Mouse (Mus musculus) limb, embryonic 10.5 days (tissue): ENCODE results near the gene Zzef1. TPM values are rescaled to one million over a fixed set of nuclear protein-coding genes. Genes with fewer than 3 reads are reported as not detected.

ENCODE experiments used
- DNase-seq: peaks from one replicate; pipeline ENCODE4 v3.0.0-alpha.2; 2017; ENCODE audit warnings: low spot score
- H3K27ac ChIP-seq: fragments of 300-500 bp; sonication (generic); 2 replicates; pipeline ENCODE4 v1.5.1; 2016; ENCODE audit warnings: mild to moderate bottlenecking
- H3K27me3 ChIP-seq: fragments of 300-500 bp; sonication (generic); 2 replicates; pipeline ENCODE4 v1.6.1; 2016; ENCODE audit warnings: low read depth, mild to moderate bottlenecking; ENCODE audit not compliant: poor library complexity, severe bottlenecking
- H3K36me3 ChIP-seq: fragments of 300-500 bp; sonication (generic); 2 replicates; pipeline ENCODE4 v1.6.1; 2016; ENCODE audit warnings: mild to moderate bottlenecking, moderate library complexity
- H3K4me1 ChIP-seq: fragments of 300-500 bp; sonication (generic); 2 replicates; pipeline ENCODE4 v1.6.1; 2016
- H3K4me3 ChIP-seq: fragments of 300-500 bp; sonication (generic); 2 replicates; pipeline ENCODE4 v1.5.1; 2016; ENCODE audit warnings: mild to moderate bottlenecking, moderate library complexity
- H3K9me3 ChIP-seq: fragments of 300-500 bp; sonication (generic); replicated peaks from 2 replicates; pipeline ENCODE4 v1.6.1; 2016; ENCODE audit warnings: mild to moderate bottlenecking
- WGBS: fragments of 180-500 bp; shearing (Covaris S2); methylation state at CpG from one replicate; pipeline ENCODE4 v1.1.7; 2016; 5-methylcytosine and 5-hydroxymethylcytosine counted together
- polyA plus RNA-seq: library from polyadenylated mRNA; unstranded; fragments of >200 nt; fragmentation: Nextera tagmentation; extraction: Ambion mirVana; gene quantifications from 2 replicates; pipeline ENCODE4 v1.2.1, GENCODE M21; 2016

Zzef1 gene
- polyA plus RNA-seq, 1 experiment from 2014 or later, result 6.6 TPM

DNA sequence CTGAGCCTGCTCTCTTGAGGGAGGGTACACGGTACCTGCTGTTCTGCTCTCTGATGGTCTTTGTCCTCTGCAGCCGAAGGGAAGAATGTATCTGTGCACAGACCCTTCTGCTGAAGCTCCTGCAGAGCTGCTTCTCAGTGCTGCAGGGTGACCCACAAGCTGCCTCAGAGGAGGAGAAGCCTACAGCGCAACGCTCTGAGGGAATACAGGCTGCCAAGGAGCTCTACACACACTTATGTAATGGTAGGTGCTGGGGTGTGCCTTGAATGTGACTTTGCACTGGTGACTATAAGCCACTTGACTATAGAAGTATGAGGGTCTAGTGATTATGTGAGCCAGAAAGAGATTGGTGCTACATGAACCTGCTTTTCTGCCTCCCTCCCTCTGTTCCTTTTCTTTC lies 57.1 kb downstream of the Zzef1 start:
- Histone ChIP-seq H3K4me1 (no peaks in the 10 kb centered on the region), H3K9me3 (no peaks in the 10 kb centered on the region), H3K27me3 (no peaks in the 10 kb centered on the region), H3K4me3 (no peak overlapping the region), H3K36me3 (peaks cover 83% of the 10 kb centered on the region), H3K27ac (no peak overlapping the region)
- DNase-seq, result no peak
- 91% methylated on average over 4 of the region's 4 CpGs for WGBS

DNA sequence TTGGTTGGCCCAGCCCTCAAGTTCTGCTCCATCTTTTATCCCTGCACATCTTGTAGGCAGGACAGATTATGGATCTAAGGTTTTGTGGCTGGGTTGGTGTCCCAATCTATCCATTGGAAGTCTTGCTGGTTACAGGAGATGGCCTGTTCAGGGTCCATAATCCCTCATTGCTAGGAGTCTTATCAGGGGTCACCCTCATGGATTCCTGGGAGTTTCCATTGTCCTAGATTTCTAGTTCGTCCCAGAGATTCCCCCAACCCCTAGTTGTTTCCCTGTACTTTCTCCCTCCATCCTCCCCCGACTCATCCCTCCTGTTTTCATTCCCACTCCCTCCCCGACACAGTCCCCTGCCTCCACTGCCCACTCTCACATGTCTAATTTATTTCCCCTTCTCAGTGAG lies 58.2 kb downstream of the Zzef1 start:
- H3K27me3 ChIP-seq, result no peaks in the 10 kb centered on the region
- peaks cover 75% of the 10 kb centered on the region for H3K36me3 ChIP-seq
- 89% methylated on average over 3 of the region's 3 CpGs for WGBS
- DNase-seq, result no peak
- no peaks in the 10 kb centered on the region for H3K4me1 ChIP-seq
- no peaks in the 10 kb centered on the region for H3K9me3 ChIP-seq
- H3K4me3 ChIP-seq, result no peak overlapping the region
- H3K27ac ChIP-seq, result no peak overlapping the region

DNA sequence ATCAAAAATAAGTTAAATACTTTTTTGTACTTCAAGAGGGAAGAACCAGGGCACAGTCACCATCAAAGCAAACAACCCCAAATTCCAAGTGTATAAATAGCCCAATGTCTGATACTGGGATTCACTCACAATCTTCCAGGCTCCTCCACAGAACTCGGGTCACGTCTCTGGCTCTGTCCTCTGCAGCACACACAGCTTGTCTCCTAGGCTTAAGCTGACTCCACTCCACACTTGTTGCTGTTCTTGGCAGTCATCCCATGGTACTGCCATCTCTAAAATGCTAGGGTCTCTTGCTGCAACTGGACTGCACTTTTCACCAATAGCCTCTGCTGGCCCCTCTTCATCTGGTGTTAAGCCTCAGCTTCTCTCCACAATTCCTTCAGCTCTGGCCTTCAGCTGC lies 60.7 kb downstream of the Zzef1 start:
- Histone ChIP-seq H3K36me3 (peaks cover 71% of the 10 kb centered on the region), H3K27me3 (no peaks in the 10 kb centered on the region), H3K4me3 (no peak overlapping the region), H3K27ac (no peak overlapping the region), H3K4me1 (no peaks in the 10 kb centered on the region), H3K9me3 (no peaks in the 10 kb centered on the region)
- DNase-seq, result no peak
- WGBS, result 94% methylated on average over 2 of the region's 2 CpGs

DNA sequence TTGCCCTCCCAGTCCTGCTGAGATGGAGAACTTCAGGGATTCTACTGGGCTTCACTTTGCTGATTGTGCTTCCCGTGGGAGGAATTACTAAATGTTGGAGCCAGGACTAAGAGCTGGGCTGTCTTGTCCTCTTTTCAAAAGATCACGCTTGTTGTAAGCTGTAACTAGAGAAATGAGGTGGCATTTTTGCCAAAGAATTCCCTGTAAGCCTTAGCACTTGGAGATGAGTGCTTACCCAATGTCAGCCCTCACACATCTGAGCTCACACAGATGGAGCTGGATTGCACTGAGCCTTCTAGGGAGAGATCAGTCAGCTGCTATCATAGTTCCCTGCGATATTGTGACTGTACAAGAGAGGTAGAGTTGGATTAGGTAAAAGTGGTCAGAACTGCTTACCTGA lies 65.2 kb downstream of the Zzef1 start:
- no peak for DNase-seq
- Histone ChIP-seq H3K36me3 (peaks cover 54% of the 10 kb centered on the region), H3K27me3 (no peaks in the 10 kb centered on the region), H3K9me3 (no peaks in the 10 kb centered on the region), H3K4me1 (no peaks in the 10 kb centered on the region), H3K4me3 (no peak overlapping the region), H3K27ac (no peak overlapping the region)
- WGBS, result 94% methylated on average over 3 of the region's 3 CpGs

DNA sequence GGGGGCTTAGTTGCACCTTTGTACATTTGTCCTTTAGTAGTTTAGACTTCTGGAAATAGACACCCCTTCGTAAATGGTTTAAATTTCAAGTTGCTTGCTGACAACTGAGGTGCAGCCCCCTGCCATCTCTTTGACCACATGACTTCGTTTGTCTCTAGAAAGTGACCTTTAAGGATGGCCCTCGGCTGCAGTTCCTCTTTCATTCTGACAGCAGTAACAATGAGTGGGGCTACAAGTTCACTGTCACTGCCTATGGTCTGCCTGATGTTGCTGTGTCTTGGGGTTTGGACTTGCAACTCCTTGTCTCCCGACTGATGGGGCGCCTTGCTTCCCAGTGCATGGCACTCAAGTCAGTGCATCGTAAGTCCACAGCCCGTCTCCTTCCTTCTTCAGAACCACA lies 70.4 kb downstream of the Zzef1 start:
- Histone ChIP-seq H3K4me1 (no peaks in the 10 kb centered on the region), H3K36me3 (peaks cover 55% of the 10 kb centered on the region), H3K27me3 (no peaks in the 10 kb centered on the region), H3K9me3 (no peaks in the 10 kb centered on the region), H3K4me3 (no peak overlapping the region), H3K27ac (no peak overlapping the region)
- 92% methylated on average over 7 of the region's 7 CpGs for WGBS
- DNase-seq, result no peak

DNA sequence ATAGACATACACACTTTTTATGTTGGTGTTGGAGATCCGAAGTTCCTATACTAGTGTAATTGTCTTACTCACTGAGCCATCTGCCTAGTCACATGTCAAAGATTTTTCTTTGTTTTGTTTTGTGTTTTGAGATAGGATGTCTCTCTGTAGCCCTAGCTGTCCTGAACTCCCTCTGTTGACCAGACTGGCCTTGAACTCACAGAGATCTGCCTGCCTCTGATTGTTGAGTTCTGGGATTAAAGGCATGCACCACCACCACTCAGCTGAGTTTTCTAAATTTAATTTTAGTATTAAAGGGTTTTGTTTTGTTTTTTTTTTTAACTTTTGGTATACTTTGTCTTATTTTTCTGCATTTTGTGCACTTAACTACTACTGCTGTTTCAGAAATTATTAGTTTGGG lies 76.0 kb downstream of the Zzef1 start:
- no peak overlapping the region for H3K27ac ChIP-seq
- H3K4me1 ChIP-seq, result no peaks in the 10 kb centered on the region
- H3K27me3 ChIP-seq, result no peaks in the 10 kb centered on the region
- WGBS, result 80% methylated on average over 1 of the region's 1 CpGs
- H3K36me3 ChIP-seq, result peaks cover 51% of the 10 kb centered on the region
- H3K9me3 ChIP-seq, result no peaks in the 10 kb centered on the region
- DNase-seq, result no peak
- no peak overlapping the region for H3K4me3 ChIP-seq

DNA sequence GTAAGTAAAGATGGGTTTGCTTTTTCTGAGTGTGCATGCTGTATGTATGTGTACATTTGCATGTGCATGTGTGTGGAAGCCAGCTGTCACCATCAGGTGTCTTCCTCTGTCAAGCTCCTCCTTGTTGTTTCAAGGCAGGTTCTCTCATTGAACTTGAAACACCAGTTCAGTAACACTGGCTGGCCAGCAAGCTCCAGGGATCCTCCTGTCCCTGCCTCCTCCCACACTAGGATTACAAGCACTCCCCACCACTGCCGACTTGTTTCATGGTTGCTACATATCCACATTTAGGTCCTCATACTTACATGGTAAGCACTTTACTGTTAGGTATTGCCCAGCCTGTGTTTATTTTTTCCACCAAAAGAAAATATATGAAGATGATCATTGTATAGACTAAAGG lies 96.6 kb downstream of the Zzef1 start:
- Histone ChIP-seq H3K27ac (no peak overlapping the region), H3K4me1 (no peaks in the 10 kb centered on the region), H3K27me3 (no peaks in the 10 kb centered on the region), H3K36me3 (peaks cover 44% of the 10 kb centered on the region), H3K9me3 (no peaks in the 10 kb centered on the region), H3K4me3 (no peak overlapping the region)
- no peak for DNase-seq
- WGBS, result 88% methylated on average over 1 of the region's 1 CpGs

DNA sequence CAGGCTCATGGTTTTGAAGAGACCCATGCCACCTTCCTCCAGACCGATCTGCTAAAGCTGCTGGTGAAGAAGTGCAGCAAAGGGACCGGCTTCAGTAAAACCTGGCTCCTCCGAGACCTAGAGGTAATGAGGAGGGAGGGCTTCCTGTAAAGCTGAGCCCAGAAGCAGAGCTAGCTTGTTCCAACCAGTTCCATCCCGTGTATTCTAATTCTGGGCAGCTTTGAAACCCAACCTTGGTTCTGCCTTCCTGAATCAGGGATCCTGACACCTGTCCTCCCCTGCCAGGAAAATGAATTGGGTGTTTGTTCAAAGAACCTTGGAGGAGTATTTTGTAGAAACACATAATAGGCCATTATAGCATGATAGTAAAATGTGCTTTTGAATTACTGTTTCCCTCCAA lies 112.4 kb downstream of the Zzef1 start:
- Histone ChIP-seq H3K36me3 (peaks cover 65% of the 10 kb centered on the region), H3K9me3 (no peaks in the 10 kb centered on the region), H3K4me3 (no peak overlapping the region), H3K4me1 (no peaks in the 10 kb centered on the region), H3K27ac (no peak overlapping the region), H3K27me3 (no peaks in the 10 kb centered on the region)
- DNase-seq, result no peak
- 94% methylated on average over 4 of the region's 4 CpGs for WGBS

DNA sequence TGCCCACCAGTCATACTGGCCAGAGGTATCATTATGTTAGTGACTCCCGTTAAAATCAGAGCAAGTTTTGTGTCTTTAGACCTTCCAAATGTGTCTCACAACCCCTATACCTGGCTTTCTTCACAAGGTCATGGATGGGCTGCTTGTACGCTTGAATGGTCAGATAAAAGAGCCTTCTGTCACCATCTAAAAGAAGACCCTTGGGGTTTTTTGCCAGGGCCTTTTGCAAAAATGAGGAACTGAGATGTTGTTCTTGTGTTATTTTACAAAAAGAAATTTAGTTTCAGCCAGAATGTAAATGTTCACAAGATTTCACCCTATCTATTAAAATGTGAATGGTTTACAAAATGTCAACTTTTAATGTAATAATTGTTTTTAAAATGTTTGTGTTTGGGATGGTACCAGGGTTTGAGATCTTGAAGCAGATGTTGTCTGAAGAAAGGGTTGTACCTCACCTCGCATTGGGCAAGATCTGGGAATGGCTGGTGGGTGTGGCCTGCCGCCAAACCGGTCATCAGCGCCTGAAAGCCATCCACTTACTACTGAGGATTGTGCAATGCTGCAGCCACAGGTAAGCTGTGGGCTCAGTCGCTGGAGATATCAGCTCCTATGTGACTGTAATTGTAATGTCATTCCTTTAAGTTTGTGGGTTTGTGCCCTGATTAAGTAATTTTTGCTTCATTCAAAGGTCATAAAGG lies 121.4 kb downstream of the Zzef1 start:
- WGBS, result 86% methylated on average over 7 of the region's 7 CpGs
- Histone ChIP-seq H3K27ac (no peak overlapping the region), H3K4me1 (no peaks in the 10 kb centered on the region), H3K36me3 (peaks cover 71% of the 10 kb centered on the region), H3K9me3 (no peaks in the 10 kb centered on the region), H3K4me3 (no peak overlapping the region), H3K27me3 (no peaks in the 10 kb centered on the region)
- DNase-seq, result no peak

DNA sequence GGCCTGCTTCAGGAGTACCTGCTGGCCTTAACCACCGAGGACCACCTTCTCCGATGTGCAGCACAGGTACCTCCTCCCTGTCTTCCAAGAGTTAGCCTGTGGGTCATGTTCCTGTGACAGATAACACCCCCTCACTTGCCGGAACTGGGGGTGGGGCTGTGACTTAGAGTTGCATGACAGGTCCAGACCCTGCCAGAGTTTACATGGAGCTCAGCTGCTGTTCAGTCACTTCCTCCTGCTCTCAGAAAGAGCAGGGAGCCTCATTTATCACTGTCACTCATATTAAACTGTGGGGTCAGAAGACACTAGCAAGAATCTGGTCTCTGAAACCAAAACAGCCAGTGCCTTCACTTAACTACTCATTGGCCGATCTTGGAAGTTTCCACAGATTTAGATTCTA lies 127.1 kb downstream of the Zzef1 start:
- peaks cover 40% of the 10 kb centered on the region for H3K36me3 ChIP-seq
- WGBS, result 79% methylated on average over 4 of the region's 4 CpGs
- no peaks in the 10 kb centered on the region for H3K9me3 ChIP-seq
- H3K4me1 ChIP-seq, result no peaks in the 10 kb centered on the region
- no peak overlapping the region for H3K4me3 ChIP-seq
- DNase-seq, result no peak
- H3K27me3 ChIP-seq, result no peaks in the 10 kb centered on the region
- no peak overlapping the region for H3K27ac ChIP-seq

DNA sequence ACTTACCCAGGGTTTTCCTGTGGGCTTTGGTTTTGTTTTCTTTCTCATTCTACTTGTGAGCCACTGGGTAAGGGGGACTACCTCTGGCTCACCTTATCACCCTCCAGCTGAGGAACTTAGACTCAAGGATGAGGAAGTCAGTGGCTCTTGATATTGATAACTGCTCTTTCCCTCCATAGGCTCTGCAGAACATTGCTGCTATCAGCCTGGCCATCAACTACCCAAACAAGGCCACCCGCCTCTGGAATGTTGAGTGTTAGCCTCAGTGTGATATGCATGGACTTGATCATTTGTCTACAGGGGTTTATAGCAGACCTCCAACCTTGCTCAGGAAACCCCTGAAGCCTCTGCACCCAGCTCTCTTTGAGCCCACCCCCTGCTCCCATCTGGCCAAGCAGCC lies 128.4 kb downstream of the Zzef1 start:
- Histone ChIP-seq H3K4me1 (no peaks in the 10 kb centered on the region), H3K4me3 (no peak overlapping the region), H3K9me3 (no peaks in the 10 kb centered on the region), H3K36me3 (peaks cover 31% of the 10 kb centered on the region), H3K27me3 (no peaks in the 10 kb centered on the region), H3K27ac (no peak overlapping the region)
- no peak for DNase-seq
- WGBS, result 80% methylated on average over 1 of the region's 1 CpGs

DNA sequence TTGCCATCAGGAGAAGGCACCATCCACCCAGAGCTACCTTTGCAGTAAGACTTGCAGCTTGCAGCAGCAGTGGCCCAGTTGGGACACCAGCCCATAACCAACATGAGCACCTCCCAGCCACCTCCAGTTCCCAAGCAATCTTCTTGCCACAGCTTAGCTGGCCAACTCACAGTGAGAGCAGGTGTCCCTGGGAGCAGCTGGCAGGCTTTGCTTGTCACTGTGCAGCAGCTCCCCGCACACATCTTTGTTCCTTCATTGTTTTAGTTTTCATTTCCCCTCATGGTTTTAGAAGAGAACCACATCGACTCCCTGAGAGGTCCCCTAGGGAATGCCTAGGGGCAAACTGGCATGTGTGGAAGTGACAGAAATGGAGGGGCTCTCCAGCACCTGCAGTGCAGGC lies 129.0 kb downstream of the Zzef1 start:
- Histone ChIP-seq H3K4me1 (no peaks in the 10 kb centered on the region), H3K36me3 (peaks cover 28% of the 10 kb centered on the region), H3K27me3 (no peaks in the 10 kb centered on the region), H3K9me3 (no peaks in the 10 kb centered on the region), H3K27ac (no peak overlapping the region), H3K4me3 (no peak overlapping the region)
- 83% methylated on average over 2 of the region's 2 CpGs for WGBS
- DNase-seq, result no peak

DNA sequence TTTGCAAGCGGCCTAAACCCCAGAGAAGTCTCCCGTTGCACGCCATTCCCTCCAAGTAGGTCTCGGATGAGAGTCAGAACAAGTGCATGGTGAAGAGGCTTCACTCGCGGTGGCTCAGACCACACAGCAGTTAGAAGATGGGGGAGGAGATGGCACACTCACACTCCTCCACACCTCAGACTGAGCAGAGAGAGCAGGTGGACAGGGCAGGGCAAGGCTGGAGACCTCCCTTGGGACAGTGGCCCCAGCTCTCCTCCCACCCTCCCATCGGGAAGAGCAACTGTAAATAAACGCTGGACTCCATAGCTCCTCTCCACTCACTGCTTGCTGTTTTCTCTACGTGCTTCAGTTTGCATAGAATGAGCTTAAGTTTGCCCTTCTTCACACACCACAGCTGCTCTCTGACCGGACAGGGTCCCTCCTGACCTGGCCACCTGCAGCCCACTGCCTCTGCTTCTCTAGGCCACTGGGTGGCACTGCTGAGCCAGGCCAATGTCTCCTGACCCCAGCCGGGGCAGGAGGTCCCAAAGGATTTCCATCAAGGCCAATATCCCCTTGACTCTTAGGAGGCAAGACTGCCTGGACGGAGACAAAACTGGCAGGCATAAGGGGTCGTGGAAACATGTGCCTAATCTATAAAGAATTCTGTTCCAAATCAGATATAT lies 130.3 kb downstream of the Zzef1 start:
- Histone ChIP-seq H3K36me3 (peaks cover 22% of the 10 kb centered on the region), H3K4me3 (no peak overlapping the region), H3K9me3 (no peaks in the 10 kb centered on the region), H3K27ac (no peak overlapping the region), H3K4me1 (no peaks in the 10 kb centered on the region), H3K27me3 (no peaks in the 10 kb centered on the region)
- 55% methylated on average over 13 of the region's 13 CpGs for WGBS
- peak; percentile 81 for DNase-seq

DNA sequence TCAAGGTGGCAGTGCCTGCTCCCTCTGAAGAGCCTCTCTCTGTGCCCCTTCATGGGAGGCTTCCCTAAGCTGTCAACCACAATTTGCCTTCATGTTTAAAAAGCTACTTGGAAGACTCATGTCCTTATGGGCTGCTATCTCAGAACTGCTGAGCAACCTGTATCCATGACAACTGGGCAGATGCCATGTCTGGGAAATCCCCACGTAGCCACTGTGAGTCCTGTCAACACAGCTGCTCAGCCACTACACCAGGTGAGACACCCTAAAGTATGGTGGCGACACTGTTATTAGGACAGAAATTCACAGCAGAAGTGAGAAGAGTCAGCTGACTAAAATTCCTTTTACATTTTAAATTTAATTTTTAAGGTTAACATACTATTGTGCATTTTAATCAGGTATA lies 132.5 kb downstream of the Zzef1 start:
- 67% methylated on average over 2 of the region's 2 CpGs for WGBS

More for the DNA sequence above, 132.5 kb downstream of the Zzef1 start:
- H3K4me3 ChIP-seq, result no peak overlapping the region
- no peaks in the 10 kb centered on the region for H3K9me3 ChIP-seq
- DNase-seq, result no peak
- no peaks in the 10 kb centered on the region for H3K4me1 ChIP-seq
- H3K36me3 ChIP-seq, result peaks cover 12% of the 10 kb centered on the region
- H3K27ac ChIP-seq, result no peak overlapping the region
- no peaks in the 10 kb centered on the region for H3K27me3 ChIP-seq
